In genomic region chr8:118001138-118001537, GRCm38 (mm10) we compare ENCODE assay signal across 28 mouse cellular contexts.
"Had no signal": no experiment of that assay in that cellular context is flagged by ENCODE, and none has a peak within 500 bp of the region (broad histone marks: within the 10 kb centered on the region; RNA-seq: fewer than 3 reads in every experiment).

No protein-coding gene starts in this region.

- DNase-seq: cerebellum, adult 18-20 months; cerebellum, adult 2 months; cerebellum, adult 8-10 months; cerebellum, adult 9-10 months; cerebellum, adult 9-11 months; cerebellum, postnatal 10 days; cerebellum, postnatal 14 days; cerebellum, postnatal 36 days; embryo, embryonic 11 days; forebrain, postnatal 0 days; gastrocnemius, adult 2 months; gastrocnemius, postnatal 10 days; gastrocnemius, postnatal 14 days; gastrocnemius, postnatal 25 days; gastrocnemius, postnatal 36 days; heart, adult 18-20 months; heart, adult 2 months had no signal

- H3K9me3 ChIP-seq: embryonic facial prominence, embryonic 10.5 days; embryonic facial prominence, embryonic 12.5 days; embryonic facial prominence, embryonic 13.5 days; embryonic facial prominence, embryonic 15.5 days; forebrain, embryonic 10.5 days; forebrain, embryonic 12.5 days; forebrain, embryonic 13.5 days; forebrain, embryonic 15.5 days had no signal

- H3K36me3 ChIP-seq: embryonic facial prominence, embryonic 10.5 days; embryonic facial prominence, embryonic 12.5 days; embryonic facial prominence, embryonic 13.5 days; embryonic facial prominence, embryonic 15.5 days; forebrain, embryonic 10.5 days; forebrain, embryonic 12.5 days; forebrain, embryonic 15.5 days had no signal

- H3K9ac ChIP-seq: embryonic facial prominence, embryonic 12.5 days; embryonic facial prominence, embryonic 13.5 days; embryonic facial prominence, embryonic 15.5 days; forebrain, embryonic 12.5 days; forebrain, embryonic 13.5 days; forebrain, embryonic 15.5 days; forebrain, postnatal 0 days had no signal

- ATAC-seq: forebrain, embryonic 13.5 days; forebrain, embryonic 14.5 days; forebrain, embryonic 15.5 days; forebrain, embryonic 16.5 days; forebrain, postnatal 0 days had no signal

- H3K4me2 ChIP-seq: embryonic facial prominence, embryonic 12.5 days; embryonic facial prominence, embryonic 13.5 days; embryonic facial prominence, embryonic 15.5 days; forebrain, embryonic 12.5 days; forebrain, embryonic 13.5 days; forebrain, embryonic 15.5 days had no signal

- H3K27ac ChIP-seq: embryonic facial prominence, embryonic 10.5 days; embryonic facial prominence, embryonic 12.5 days; embryonic facial prominence, embryonic 13.5 days; embryonic facial prominence, embryonic 15.5 days; forebrain, embryonic 10.5 days; forebrain, embryonic 12.5 days; forebrain, embryonic 13.5 days; forebrain, embryonic 15.5 days; gastrocnemius, adult 2 months; heart, adult 2 months had no signal

- H3K27me3 ChIP-seq: embryonic facial prominence, embryonic 12.5 days; forebrain, embryonic 15.5 days had no signal

- H3K4me3 ChIP-seq: embryonic facial prominence, embryonic 10.5 days; embryonic facial prominence, embryonic 12.5 days; embryonic facial prominence, embryonic 13.5 days; embryonic facial prominence, embryonic 15.5 days; erythroblast, embryonic 14.5 days; forebrain, embryonic 10.5 days; forebrain, embryonic 12.5 days; forebrain, embryonic 13.5 days; forebrain, embryonic 15.5 days; gastrocnemius, adult 2 months; heart, adult 2 months had no signal
